Mouse (Mus musculus) testis, adult 2 months (tissue): ENCODE results near the gene Prdm1.

Experiments
- CTCF ChIP-seq: fragments of 200-500 bp; IDR thresholded peaks from 2 replicates; pipeline ENCODE4 v1.5.1; 2012; ENCODE audit warnings: low read depth, mild to moderate bottlenecking, inconsistent platforms, low read length, moderate library complexity; ENCODE audit not compliant: control insufficient read depth, insufficient read depth, insufficient replicate concordance
- POLR2A ChIP-seq: fragments of 200-500 bp; IDR thresholded peaks from 2 replicates; pipeline ENCODE4 v1.6.1; 2012; ENCODE audit warnings: low read depth, mild to moderate bottlenecking, inconsistent platforms, low read length, moderate library complexity; ENCODE audit not compliant: control insufficient read depth

- TF ChIP-seq CTCF (no peak), POLR2A (no peak)
These were observed 80.1 kb downstream of the Prdm1 start for GRCm38 (mm10) chr10:44448165-44448564.
